ENCODE assay signal across 24 mouse cellular contexts in the genomic region with DNA sequence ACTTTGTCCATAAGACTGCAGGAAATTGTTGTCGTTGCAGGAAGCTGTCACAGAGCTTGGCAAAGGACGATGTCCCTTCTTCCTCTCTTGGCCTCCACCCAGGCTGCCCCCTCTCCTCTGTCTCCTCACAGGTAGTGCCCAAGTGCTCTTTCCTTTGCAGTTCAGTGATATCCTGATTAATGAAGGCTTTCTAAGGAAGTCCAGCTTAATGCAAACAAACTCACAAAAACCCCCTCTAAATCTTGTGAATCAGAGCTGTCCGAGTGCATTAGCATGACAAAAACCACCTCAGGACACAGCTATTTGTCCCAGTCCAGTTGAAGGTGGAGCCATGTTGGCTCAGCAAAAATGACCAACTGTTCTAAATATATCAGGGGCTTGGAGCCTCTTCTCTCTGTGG. TPM values are rescaled to one million over a fixed set of nuclear protein-coding genes. Genes with fewer than 3 reads are reported as not detected.
DNase-seq lines count a peak whose midpoint lies in the region; ATAC-seq lines count a peak whose summit lies in the region.
"Had no signal": no experiment of that assay in that cellular context is flagged by ENCODE, and none has a peak within 500 bp of the region (broad histone marks: within the 10 kb centered on the region; RNA-seq: fewer than 3 reads in every experiment).

No protein-coding gene starts in this region.

- 0 out of 2 replicates have a peak overlapping the region, but pooled peaks have one; percentile 0 for H3K27ac ChIP-seq in forebrain, embryonic 10.5 days
- H3K27ac ChIP-seq in forebrain, embryonic 12.5 days: no peak overlapping the region
- H3K27ac ChIP-seq: embryonic facial prominence, embryonic 10.5 days; gastrocnemius, adult 2 months; heart, embryonic 13.5 days; limb, embryonic 15.5 days; stomach, embryonic 15.5 days had no signal

- H3K27me3 ChIP-seq in forebrain, embryonic 10.5 days (ENCODE audit: poor library complexity, severe bottlenecking): no peaks in the 10 kb centered on the region
- H3K27me3 ChIP-seq in forebrain, embryonic 12.5 days: no peaks in the 10 kb centered on the region
- H3K27me3 ChIP-seq: heart, embryonic 13.5 days; limb, embryonic 15.5 days; megakaryocyte, embryonic 14.5 days; stomach, embryonic 15.5 days had no signal

- H3K36me3 ChIP-seq in forebrain, embryonic 10.5 days (replicated peaks): peaks cover 6% of the 10 kb centered on the region; the same call in 1 of the 2 replicates
- H3K36me3 ChIP-seq in forebrain, embryonic 12.5 days (replicated peaks): no peaks in the 10 kb centered on the region
- H3K36me3 ChIP-seq: embryonic facial prominence, embryonic 10.5 days; heart, embryonic 13.5 days; limb, embryonic 15.5 days; stomach, embryonic 15.5 days had no signal

- H3K9me3 ChIP-seq in forebrain, embryonic 10.5 days: no peaks in the 10 kb centered on the region
- no peaks in the 10 kb centered on the region for H3K9me3 ChIP-seq in forebrain, embryonic 12.5 days
- H3K9me3 ChIP-seq: embryonic facial prominence, embryonic 10.5 days; heart, embryonic 13.5 days; limb, embryonic 15.5 days; stomach, embryonic 15.5 days had no signal

- H3K4me2 ChIP-seq in forebrain, embryonic 12.5 days: no peak overlapping the region
- H3K4me2 ChIP-seq: heart, embryonic 13.5 days; limb, embryonic 15.5 days; stomach, embryonic 15.5 days had no signal

- H3K4me1 ChIP-seq in forebrain, embryonic 10.5 days: peaks cover 16% of the 10 kb centered on the region
- peaks cover 11% of the 10 kb centered on the region for H3K4me1 ChIP-seq in forebrain, embryonic 12.5 days
- H3K4me1 ChIP-seq: heart, embryonic 13.5 days; limb, embryonic 15.5 days; megakaryocyte, embryonic 14.5 days; stomach, embryonic 15.5 days had no signal

- H3K9ac ChIP-seq in forebrain, embryonic 12.5 days: no peak overlapping the region
- H3K9ac ChIP-seq: forebrain, postnatal 0 days; heart, embryonic 13.5 days; limb, embryonic 15.5 days; stomach, embryonic 15.5 days had no signal

- WGBS in forebrain, embryonic 10.5 days: 42% methylated on average over 3 of the region's 3 CpGs
- 24% methylated on average over 3 of the region's 3 CpGs for WGBS in forebrain, embryonic 12.5 days

- H3K4me3 ChIP-seq in forebrain, embryonic 10.5 days: no peak overlapping the region
- no peak overlapping the region for H3K4me3 ChIP-seq in forebrain, embryonic 12.5 days (replicated peaks)
- H3K4me3 ChIP-seq: embryonic facial prominence, embryonic 10.5 days; gastrocnemius, adult 2 months; heart, embryonic 13.5 days; limb, embryonic 15.5 days; megakaryocyte, embryonic 14.5 days; myocyte; stomach, embryonic 15.5 days had no signal

- DNase-seq in forebrain, embryonic 10.5 days (ENCODE audit: extremely low spot score, low spot score): no peak
- peak; percentile 10 to 16 for DNase-seq in kidney, postnatal 4 days
- no peak for DNase-seq in kidney, postnatal 25 days
- DNase-seq in R1 (ENCODE audit: low read depth, low spot score): peak; percentile 66
- peak; percentile 19 for DNase-seq in mesoderm, embryonic 11.5 days (ENCODE audit: low read depth, low spot score)
- no peak for DNase-seq in layer of hippocampus, postnatal 10 days (ENCODE audit: low spot score in 2 of 2)
- DNase-seq in urinary bladder, adult 18-20 months (ENCODE audit: low spot score in 2 of 2): no peak
- DNase-seq: adrenal gland, postnatal 36 days; cerebellum, adult 8-10 months; forebrain, postnatal 0 days; gastrocnemius, adult 2 months; heart, postnatal 4 days; kidney, adult 2 months; lung, postnatal 14 days had no signal

- no peak for ATAC-seq in forebrain, embryonic 12.5 days (ENCODE audit: low FRiP score)
- ATAC-seq: forebrain, postnatal 0 days; Patski had no signal

RNA-seq across cellular contexts. Expression of a gene that starts 24.7 kb away (rescaled TPM):
- polyA plus RNA-seq in forebrain, embryonic 10.5 days (2016; fragmentation: Nextera tagmentation; extraction: Ambion mirVana): 7.7 and 8.2 TPM in 2 replicates
- polyA plus RNA-seq in forebrain, embryonic 12.5 days (2016; fragmentation: Nextera tagmentation; extraction: Ambion mirVana): 25.9 and 26.0 TPM in 2 replicates
- total RNA-seq in layer of hippocampus, postnatal 10 days (2021): 100 to 1,000 TPM; 176 to 181 TPM
- total RNA-seq: granulocyte monocyte progenitor cell, adult 5-6 weeks had no signal
- polyA plus RNA-seq: liver, embryonic 16.5 days; myocyte; Patski had no signal

RNA-seq across cellular contexts. Expression of a gene that starts 30.7 kb away (rescaled TPM):
- 1.0 and 2.4 TPM in 2 replicates for polyA plus RNA-seq in forebrain, embryonic 10.5 days (2016; fragmentation: Nextera tagmentation; extraction: Ambion mirVana)
- 14.8 and 15.2 TPM in 2 replicates for polyA plus RNA-seq in forebrain, embryonic 12.5 days (2016; fragmentation: Nextera tagmentation; extraction: Ambion mirVana)
- 10 to 100 TPM; 73.7 to 78.3 TPM for total RNA-seq in layer of hippocampus, postnatal 10 days (2021)
- total RNA-seq: granulocyte monocyte progenitor cell, adult 5-6 weeks had no signal
- polyA plus RNA-seq: liver, embryonic 16.5 days; myocyte; Patski had no signal

Comparison
In these comparisons a context has a peak if more than half of its experiments do, and no peak if none do; other contexts are left out.
1. DNase-seq: peak in kidney, postnatal 4 days (2 of 2), R1 (single experiment) and mesoderm, embryonic 11.5 days (single experiment); none in forebrain, embryonic 10.5 days (single experiment), kidney, postnatal 25 days (0 of 2), layer of hippocampus, postnatal 10 days (0 of 2) and urinary bladder, adult 18-20 months (0 of 2).